Mouse (Mus musculus) hindbrain, embryonic 11.5 days (tissue): ENCODE results near the gene Rab27a. TPM values are rescaled to one million over a fixed set of nuclear protein-coding genes. Genes with fewer than 3 reads are reported as not detected.

Experiments
- ATAC-seq: fragments of 200-750 bp; cut with Nextera tagmentation; 2 replicates; pipeline ENCODE4 v1.8.0; 2017; ENCODE audit warnings: mild to moderate bottlenecking, moderate TSS enrichment, moderate library complexity; ENCODE audit not compliant: low FRiP score
- DNase-seq: peaks from one replicate; pipeline ENCODE4 v3.0.0-alpha.2; 2015; ENCODE audit warnings: low spot score
- H3K27ac ChIP-seq: fragments of 300-500 bp; sonication (generic); 2 replicates; pipeline ENCODE4 v1.5.1; 2014; ENCODE audit warnings: mild to moderate bottlenecking, low read depth, low read length
- H3K27me3 ChIP-seq: fragments of 300-500 bp; sonication (generic); 2 replicates; pipeline ENCODE4 v1.6.1; 2014; ENCODE audit warnings: mild to moderate bottlenecking, low read length, moderate library complexity, mixed read lengths; ENCODE audit not compliant: control insufficient read depth, insufficient read depth
- H3K36me3 ChIP-seq: fragments of 300-500 bp; sonication (generic); 2 replicates; pipeline ENCODE4 v1.6.1; 2014; ENCODE audit warnings: mild to moderate bottlenecking, low read length, moderate library complexity, mixed read lengths; ENCODE audit not compliant: control insufficient read depth, insufficient read depth
- H3K4me1 ChIP-seq: fragments of 300-500 bp; sonication (generic); replicated peaks from 2 replicates; pipeline ENCODE4 v1.6.1; 2014; ENCODE audit warnings: low read length, mixed read lengths; ENCODE audit not compliant: control insufficient read depth, insufficient read depth
- H3K4me2 ChIP-seq: fragments of 300-500 bp; sonication (generic); replicated peaks from 2 replicates; pipeline ENCODE4 v1.6.1; 2014; ENCODE audit warnings: mild to moderate bottlenecking, low read depth, low read length
- H3K4me3 ChIP-seq: fragments of 300-500 bp; sonication (generic); 2 replicates; pipeline ENCODE4 v1.5.1; 2014; ENCODE audit warnings: low read depth, low read length
- H3K9ac ChIP-seq: fragments of 300-500 bp; sonication (generic); 2 replicates; pipeline ENCODE4 v1.6.1; 2014; ENCODE audit warnings: low read depth, low read length
- H3K9me3 ChIP-seq: fragments of 300-500 bp; sonication (generic); 2 replicates; pipeline ENCODE4 v1.6.1; 2016; ENCODE audit warnings: low read length; ENCODE audit not compliant: control insufficient read depth
- WGBS: fragments of 180-500 bp; shearing (Covaris S2); extraction: QIAGEN DNeasy Blood & Tissue Kit; methylation state at CpG from one replicate; pipeline ENCODE4 v1.1.7; 2014; 5-methylcytosine and 5-hydroxymethylcytosine counted together
- polyA plus RNA-seq: library from polyadenylated mRNA; unstranded; fragments of >200 nt; fragmentation: Nextera tagmentation; extraction: Ambion mirVana; gene quantifications from 2 replicates; pipeline ENCODE4 v1.2.1, GENCODE M21; 2014

Rab27a gene
- polyA plus RNA-seq = 0.73 and 1.1 TPM in 2 replicates

DNA sequence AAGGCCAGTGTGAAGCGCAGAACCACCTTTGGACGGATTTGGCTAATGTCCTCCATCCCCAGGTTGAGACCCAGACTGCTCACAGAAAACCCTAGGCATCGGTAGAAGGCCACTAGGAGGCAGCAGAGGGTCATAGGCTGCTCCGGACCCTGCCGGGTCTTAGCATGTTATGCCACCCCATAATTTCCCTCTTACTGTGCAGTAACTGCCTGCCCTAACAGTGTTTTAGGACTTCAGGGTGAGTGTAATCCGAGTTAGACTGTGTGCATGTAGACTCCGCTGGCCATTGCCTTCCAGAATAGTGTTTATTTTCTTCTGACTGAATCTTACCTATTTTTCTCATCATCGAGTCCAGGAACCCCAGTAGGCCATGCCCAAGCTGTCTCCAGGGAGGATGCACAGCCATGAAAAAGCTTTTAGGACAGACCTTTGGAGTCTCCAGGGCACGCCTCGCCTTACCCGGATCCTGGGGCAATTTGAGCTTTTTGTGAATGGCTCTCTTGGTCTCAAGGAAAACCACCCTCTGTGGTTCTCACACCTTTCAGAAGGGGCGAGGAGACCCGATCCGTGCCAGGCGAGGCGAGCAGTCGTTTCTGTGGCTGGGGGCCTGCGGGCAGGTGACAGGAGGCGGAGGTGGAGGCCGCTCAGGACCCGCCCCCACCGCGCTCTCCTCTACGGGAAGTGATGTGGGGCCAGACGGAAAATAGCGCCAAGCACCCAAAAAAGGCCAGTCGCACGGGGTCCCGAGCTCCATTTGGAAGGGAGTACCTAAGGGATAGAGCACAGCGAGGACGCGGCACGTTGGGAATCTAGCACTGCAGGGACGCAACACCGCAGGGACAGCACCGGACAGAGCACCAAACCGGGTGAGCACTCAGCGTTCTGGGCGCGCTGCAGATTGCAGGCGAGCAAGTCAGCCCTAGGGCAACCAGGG, at the start of gene Rab27a:
Gene Rab27a, plus strand, starts transcription at position 709 of the 934 bp plus-strand sequence.
- WGBS = 2% methylated on average over 41 of the region's 41 CpGs
- H3K27ac ChIP-seq = no peak within 1 kb of the TSS
- DNase-seq (peak; percentile 88), ATAC-seq (peak; percentile 59)
- no peaks in the 10 kb centered on the region for H3K27me3 ChIP-seq
- no peaks in the 10 kb centered on the region for H3K36me3 ChIP-seq
- H3K9me3 ChIP-seq = no peaks in the 10 kb centered on the region
- H3K9ac ChIP-seq = peak within 1 kb of the TSS; percentile 19
- 0 out of 2 replicates have a peak, but pooled peaks cover 3% of the 10 kb centered on the region for H3K4me1 ChIP-seq
- peak within 1 kb of the TSS; percentile 76 for H3K4me2 ChIP-seq
- peak within 1 kb of the TSS; percentile 28 for H3K4me3 ChIP-seq

DNA sequence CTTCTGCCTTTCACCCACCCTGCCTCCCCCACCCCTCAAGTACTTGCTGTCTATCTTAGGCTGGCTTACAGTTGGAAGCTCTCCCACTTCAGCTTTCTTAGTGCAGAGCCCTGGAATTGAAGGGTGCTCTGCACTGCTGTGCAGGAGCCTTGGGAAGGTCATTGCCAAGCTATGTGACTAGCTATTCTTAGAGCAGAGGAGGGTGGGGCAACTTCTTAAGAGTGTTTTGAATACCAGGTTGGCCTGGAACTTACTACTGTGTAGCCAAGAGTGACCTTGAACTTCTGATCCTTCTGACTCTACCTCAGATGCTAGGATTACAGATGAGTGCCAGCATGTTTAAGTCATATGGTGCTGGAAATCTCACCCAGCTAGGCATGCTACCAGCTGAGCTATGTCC, 48.5 kb upstream of the Rab27a start:
- ATAC-seq (no peak), DNase-seq (no peak)
- no peak overlapping the region for H3K9ac ChIP-seq
- no peaks in the 10 kb centered on the region for H3K9me3 ChIP-seq
- H3K4me3 ChIP-seq = no peak overlapping the region
- no peak overlapping the region for H3K27ac ChIP-seq
- no peaks in the 10 kb centered on the region for H3K36me3 ChIP-seq
- no peak overlapping the region for H3K4me2 ChIP-seq
- H3K4me1 ChIP-seq = no peaks in the 10 kb centered on the region
- H3K27me3 ChIP-seq = no peaks in the 10 kb centered on the region

DNA sequence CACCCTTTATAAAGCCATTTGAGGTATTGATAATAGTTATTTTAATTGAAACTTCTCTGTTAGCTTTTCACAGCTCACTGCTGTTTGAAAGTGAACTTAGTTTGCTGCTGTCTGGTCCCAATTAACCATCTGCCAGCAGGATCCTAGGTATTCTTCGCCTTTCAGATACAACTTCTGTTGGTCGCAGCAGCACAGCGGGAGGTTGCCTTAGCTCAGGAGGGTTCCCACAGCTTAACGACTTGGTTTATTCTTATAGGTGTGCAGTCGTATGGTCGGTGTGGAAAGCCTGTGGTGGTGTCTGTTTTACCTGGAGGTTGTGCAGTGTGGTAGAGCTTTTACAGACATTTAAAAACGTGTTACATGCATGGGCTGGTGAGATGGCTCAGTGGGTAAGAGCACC, 47.8 kb upstream of the Rab27a start:
- no peaks in the 10 kb centered on the region for H3K36me3 ChIP-seq
- no peak overlapping the region for H3K9ac ChIP-seq
- ATAC-seq = no peak
- H3K4me3 ChIP-seq = no peak overlapping the region
- 61% methylated on average over 7 of the region's 7 CpGs for WGBS
- H3K27ac ChIP-seq = no peak overlapping the region
- DNase-seq = no peak
- H3K4me1 ChIP-seq = no peaks in the 10 kb centered on the region
- no peaks in the 10 kb centered on the region for H3K27me3 ChIP-seq
- H3K9me3 ChIP-seq = no peaks in the 10 kb centered on the region
- no peak overlapping the region for H3K4me2 ChIP-seq

DNA sequence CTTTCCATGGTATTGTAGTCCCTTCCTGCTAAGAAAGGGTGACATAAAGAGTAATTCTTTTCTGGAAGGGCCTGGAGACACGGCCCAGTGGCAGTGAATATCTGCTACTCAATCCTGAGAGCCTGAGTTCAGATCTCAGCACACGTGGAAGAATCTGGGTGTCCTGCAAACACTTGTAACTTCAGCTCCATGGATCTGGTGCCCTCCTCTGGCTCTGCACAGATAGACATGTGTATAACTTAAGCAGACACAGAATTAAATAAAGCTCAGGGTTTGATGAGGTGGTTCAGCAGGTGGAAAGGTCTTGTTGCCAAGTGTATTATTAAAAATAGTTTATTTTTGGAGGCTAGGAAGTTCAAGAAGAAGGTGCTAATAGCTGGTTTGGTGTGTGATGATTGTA, 44.2 kb upstream of the Rab27a start:
- ATAC-seq = no peak
- H3K9ac ChIP-seq = no peak overlapping the region

DNA sequence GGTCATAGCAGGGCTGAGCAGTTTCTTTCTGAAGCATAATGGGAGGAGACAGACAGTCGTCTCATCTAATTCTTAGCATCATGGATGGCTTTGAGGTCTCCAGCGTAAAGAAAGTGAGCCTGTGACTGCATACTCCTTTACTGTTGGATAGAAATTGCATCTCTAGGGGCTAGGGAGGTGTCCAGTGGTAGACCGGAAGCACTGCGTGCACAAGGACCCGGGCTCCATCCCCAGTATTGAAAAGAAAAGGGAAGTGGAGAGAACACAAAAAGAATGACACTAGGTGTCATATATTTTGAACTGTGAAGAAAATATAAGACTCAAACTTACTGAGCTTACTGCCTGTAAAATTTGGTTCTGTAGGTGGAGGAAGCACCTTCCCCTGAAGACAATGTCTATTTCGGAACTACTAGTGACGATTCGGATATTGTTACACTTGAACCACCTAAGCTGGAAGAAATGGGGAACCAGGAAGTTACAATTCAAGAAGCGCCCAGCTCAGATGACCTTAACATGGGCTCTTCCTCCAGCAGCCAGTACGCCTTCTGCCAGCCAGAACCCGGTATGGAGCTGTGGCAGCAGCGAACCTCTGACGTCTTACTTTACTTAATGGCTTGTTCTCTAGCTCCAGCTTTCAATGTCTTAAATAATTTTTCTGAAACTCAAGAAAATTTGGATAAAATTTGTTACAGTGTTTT, 43.2 kb upstream of the Rab27a start:
- Histone ChIP-seq H3K4me2 (no peak overlapping the region), H3K4me1 (no peaks in the 10 kb centered on the region), H3K9ac (no peak overlapping the region), H3K9me3 (no peaks in the 10 kb centered on the region), H3K4me3 (no peak overlapping the region), H3K36me3 (no peaks in the 10 kb centered on the region), H3K27ac (no peak overlapping the region), H3K27me3 (no peaks in the 10 kb centered on the region)
- 89% methylated on average over 13 of the region's 13 CpGs for WGBS
- ATAC-seq (no peak), DNase-seq (no peak)

More for the DNA sequence above, 44.2 kb upstream of the Rab27a start:
- Histone ChIP-seq H3K4me3 (no peak overlapping the region), H3K4me2 (no peak overlapping the region), H3K4me1 (no peaks in the 10 kb centered on the region), H3K27ac (no peak overlapping the region), H3K9me3 (no peaks in the 10 kb centered on the region), H3K36me3 (no peaks in the 10 kb centered on the region), H3K27me3 (no peaks in the 10 kb centered on the region)
- 76% methylated on average over 2 of the region's 2 CpGs for WGBS
- DNase-seq = no peak

DNA sequence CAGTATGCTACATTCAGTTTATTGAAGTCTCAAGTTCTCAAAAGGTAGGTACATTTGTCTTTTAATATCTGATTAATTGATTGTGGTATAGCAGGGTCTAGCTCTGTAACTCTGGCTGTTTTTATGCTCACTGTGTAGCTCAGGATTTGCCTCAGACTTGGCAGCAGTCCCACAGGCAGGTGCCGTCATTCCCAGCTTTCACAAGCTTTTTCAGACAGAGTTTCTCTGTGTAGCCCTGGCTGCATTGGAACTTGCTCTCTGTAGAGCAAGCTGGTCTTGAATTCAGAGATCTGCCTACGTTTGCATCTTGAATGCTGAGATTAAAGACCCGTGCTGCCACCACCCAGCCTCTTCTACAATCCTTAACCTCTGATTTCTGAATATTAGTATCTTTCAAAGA, 42.5 kb upstream of the Rab27a start:
- DNase-seq = no peak
- H3K4me2 ChIP-seq = no peak overlapping the region
- no peak overlapping the region for H3K27ac ChIP-seq
- no peaks in the 10 kb centered on the region for H3K27me3 ChIP-seq
- H3K36me3 ChIP-seq = no peaks in the 10 kb centered on the region
- WGBS = 72% methylated on average over 3 of the region's 3 CpGs
- H3K9ac ChIP-seq = no peak overlapping the region
- H3K9me3 ChIP-seq = no peaks in the 10 kb centered on the region
- no peaks in the 10 kb centered on the region for H3K4me1 ChIP-seq
- no peak overlapping the region for H3K4me3 ChIP-seq
- no peak for ATAC-seq

DNA sequence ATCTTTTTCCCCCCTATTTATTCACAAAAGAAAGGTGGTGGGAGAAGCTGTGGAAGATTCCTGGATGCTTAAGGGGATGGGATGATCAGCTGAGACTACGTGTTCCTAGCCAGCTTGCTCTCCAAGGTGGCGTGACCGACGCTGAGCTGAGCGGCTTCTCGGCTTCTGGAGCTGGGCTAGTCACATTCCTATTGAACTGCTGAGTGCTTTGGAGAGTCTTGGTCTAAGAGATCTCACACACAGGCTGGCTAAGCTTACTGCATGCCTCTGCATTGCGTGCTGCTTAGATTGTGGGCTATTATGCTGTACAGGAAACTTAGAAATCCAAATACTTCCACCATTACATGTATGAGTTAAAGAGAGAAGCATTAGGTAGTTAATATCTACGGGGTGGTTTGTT, 40.6 kb upstream of the Rab27a start:
- no peaks in the 10 kb centered on the region for H3K4me1 ChIP-seq
- H3K36me3 ChIP-seq = no peaks in the 10 kb centered on the region
- DNase-seq (no peak), ATAC-seq (no peak)
- no peak overlapping the region for H3K4me3 ChIP-seq
- H3K4me2 ChIP-seq = no peak overlapping the region
- H3K9ac ChIP-seq = no peak overlapping the region
- 89% methylated on average over 8 of the region's 8 CpGs for WGBS
- H3K27ac ChIP-seq = no peak overlapping the region
- H3K27me3 ChIP-seq = no peaks in the 10 kb centered on the region
- no peaks in the 10 kb centered on the region for H3K9me3 ChIP-seq

DNA sequence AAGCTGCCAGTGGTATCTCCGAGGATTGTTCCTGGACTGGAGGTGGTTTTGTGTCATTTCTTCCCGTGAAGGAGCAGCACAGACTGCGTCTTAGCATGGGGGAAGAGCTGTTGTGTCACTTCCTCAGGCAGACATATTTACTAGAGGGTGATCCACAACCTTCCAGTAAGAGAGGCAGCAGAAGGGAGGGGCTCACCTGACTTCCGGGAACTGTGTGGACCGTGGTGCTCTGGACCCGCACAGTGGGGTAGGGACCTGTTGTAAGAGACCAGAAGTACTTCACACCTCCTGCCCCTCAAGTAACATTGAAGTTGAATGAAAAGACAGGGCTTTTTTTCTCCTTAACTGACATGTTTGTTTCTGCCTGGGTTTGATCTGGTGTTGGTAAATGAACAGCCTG, 39.5 kb upstream of the Rab27a start:
- WGBS = 86% methylated on average over 6 of the region's 6 CpGs
- H3K9ac ChIP-seq = no peak overlapping the region
- no peak overlapping the region for H3K4me3 ChIP-seq
- ATAC-seq (no peak), DNase-seq (no peak)
- no peak overlapping the region for H3K27ac ChIP-seq
- no peaks in the 10 kb centered on the region for H3K36me3 ChIP-seq
- H3K27me3 ChIP-seq = no peaks in the 10 kb centered on the region
- H3K4me1 ChIP-seq = no peaks in the 10 kb centered on the region
- no peaks in the 10 kb centered on the region for H3K9me3 ChIP-seq
- no peak overlapping the region for H3K4me2 ChIP-seq
